Mouse (Mus musculus) macrophage (primary cell): ENCODE data around the gene Pik3r5. TPM values are rescaled to one million over a fixed set of nuclear protein-coding genes. Genes with fewer than 3 reads are reported as not detected.

Source experiments
- H3K27ac ChIP-seq: fragments of 350-480 bp; formaldehyde crosslinking; 2 replicates; pipeline ENCODE4 v1.9.0; 2021
- H3K36me3 ChIP-seq: fragments of 350-480 bp; formaldehyde crosslinking; 2 replicates; pipeline ENCODE4 v1.9.0; 2021; ENCODE audit errors: inconsistent target
- H3K4me3 ChIP-seq: fragments of 350-480 bp; formaldehyde crosslinking; 2 replicates; pipeline ENCODE4 v1.9.0; 2021; ENCODE audit errors: inconsistent target
- H3K79me2 ChIP-seq: fragments of 350-480 bp; formaldehyde crosslinking; 2 replicates; pipeline ENCODE4 v1.9.0; 2021; ENCODE audit errors: inconsistent target
- WGBS: methylation state at CpG from one replicate; pipeline ENCODE4 v1.1.7; 2026; ENCODE audit warnings: inconsistent platforms; ENCODE audit not compliant: missing documents; 5-methylcytosine and 5-hydroxymethylcytosine counted together
- polyA plus RNA-seq: library from polyadenylated mRNA; stranded (reverse); fragments of 250-400 nt; gene quantifications from 3 replicates; pipeline ENCODE4 v1.2.4, GENCODE M21; 2018; ENCODE audit warnings: inconsistent platforms

Pik3r5 gene
- polyA plus RNA-seq, 1 experiment from 2014 or later: 120 TPM

DNA sequence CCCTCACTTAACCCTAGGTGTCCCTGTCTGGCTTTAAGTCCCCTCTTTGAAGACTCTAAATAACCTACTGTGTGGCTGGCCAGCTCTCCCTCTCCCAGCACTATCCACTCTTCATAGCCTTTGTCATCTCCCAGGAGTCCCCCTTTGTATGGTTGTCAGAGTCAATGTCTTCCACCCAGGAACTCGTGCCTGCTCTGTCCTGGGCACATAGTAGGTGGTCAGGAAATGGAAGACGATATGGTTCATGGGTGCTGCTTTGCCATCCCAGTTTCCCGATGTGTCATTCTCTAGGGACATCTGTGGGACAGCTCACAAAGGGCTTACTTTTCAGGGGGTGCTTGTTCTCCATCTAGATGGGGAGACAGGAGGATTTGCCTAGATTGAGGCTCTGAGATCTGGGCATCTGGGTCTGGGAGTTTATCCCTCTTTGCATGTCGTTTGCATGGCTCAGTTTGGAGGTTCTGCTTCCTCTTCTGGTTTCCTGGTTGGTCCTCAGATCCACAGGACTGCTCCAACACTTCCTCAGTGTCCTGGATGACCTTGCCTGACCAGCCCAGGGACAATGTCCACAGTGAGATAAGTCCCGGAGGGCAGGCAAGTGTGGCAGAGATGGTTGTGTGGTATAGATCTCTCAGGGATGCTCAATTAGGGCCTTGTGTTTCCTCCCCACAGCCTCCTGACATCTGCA is 40.4 kb downstream of the Pik3r5 start:
- Histone ChIP-seq H3K79me2 (peaks cover 68% of the 10 kb centered on the region), H3K27ac (peak overlapping the region; percentile 76), H3K4me3 (no peak overlapping the region), H3K36me3 (peaks cover 34% of the 10 kb centered on the region)
- WGBS: 72% methylated on average over 5 of the region's 5 CpGs

DNA sequence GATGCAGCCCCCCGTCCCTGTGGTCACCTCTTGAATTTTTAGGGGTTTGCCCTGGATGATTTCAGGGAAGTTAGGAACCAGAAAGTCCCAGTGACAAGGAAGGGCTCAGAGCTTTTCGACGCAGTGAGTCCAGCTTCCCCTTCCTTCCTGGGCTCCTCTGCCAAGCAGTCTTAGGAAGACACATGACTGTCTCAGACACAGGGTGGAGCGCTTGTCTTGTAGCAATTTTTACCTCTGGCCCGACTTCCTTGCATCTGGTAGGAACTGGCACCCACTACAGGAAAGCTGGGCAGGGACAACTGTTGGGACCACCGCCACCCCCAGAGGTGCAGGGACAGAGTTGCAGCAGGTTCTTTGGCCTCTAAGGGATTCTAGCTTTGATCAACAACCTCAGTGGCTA is 42.7 kb downstream of the Pik3r5 start:
- Histone ChIP-seq H3K36me3 (peaks cover 46% of the 10 kb centered on the region), H3K27ac (peak overlapping the region; percentile 76)
- WGBS: 41% methylated on average over 6 of the region's 6 CpGs

DNA sequence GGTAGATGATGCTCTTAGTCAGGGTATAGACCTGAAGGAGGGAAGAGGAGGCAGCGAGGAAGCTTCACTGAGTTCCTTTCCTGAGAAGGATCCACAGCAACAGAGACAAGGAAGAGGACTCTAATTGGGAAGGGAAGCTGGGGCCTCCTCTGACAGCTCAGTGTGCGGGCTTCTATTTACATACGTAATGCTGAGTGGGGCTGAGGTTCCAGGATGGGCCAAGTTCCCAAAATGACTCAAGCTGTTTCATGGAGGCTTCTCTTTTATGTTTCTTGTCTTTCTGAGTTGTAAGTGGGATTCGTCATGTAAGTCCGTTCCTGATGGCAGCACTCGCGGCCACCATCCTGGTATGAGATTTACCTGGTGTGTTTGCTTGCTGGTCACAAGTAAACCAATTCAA is 43.8 kb downstream of the Pik3r5 start:
- WGBS: 86% methylated on average over 7 of the region's 7 CpGs
- H3K4me3 ChIP-seq: no peak overlapping the region
- peaks cover 51% of the 10 kb centered on the region for H3K36me3 ChIP-seq
- peaks cover 35% of the 10 kb centered on the region for H3K79me2 ChIP-seq
- H3K27ac ChIP-seq: peak overlapping the region; percentile 76

More for the DNA sequence above, 42.7 kb downstream of the Pik3r5 start:
- Histone ChIP-seq H3K79me2 (peaks cover 46% of the 10 kb centered on the region), H3K4me3 (no peak overlapping the region)

- H3K27ac ChIP-seq: no peak overlapping the region
- peaks cover 61% of the 10 kb centered on the region for H3K36me3 ChIP-seq
- WGBS: 94% methylated on average over 6 of the region's 6 CpGs
- H3K4me3 ChIP-seq: no peak overlapping the region
- H3K79me2 ChIP-seq: peaks cover 15% of the 10 kb centered on the region
These were observed 45.7 kb downstream of the Pik3r5 start for GRCm38 (mm10) chr11:68477661-68478060.

DNA sequence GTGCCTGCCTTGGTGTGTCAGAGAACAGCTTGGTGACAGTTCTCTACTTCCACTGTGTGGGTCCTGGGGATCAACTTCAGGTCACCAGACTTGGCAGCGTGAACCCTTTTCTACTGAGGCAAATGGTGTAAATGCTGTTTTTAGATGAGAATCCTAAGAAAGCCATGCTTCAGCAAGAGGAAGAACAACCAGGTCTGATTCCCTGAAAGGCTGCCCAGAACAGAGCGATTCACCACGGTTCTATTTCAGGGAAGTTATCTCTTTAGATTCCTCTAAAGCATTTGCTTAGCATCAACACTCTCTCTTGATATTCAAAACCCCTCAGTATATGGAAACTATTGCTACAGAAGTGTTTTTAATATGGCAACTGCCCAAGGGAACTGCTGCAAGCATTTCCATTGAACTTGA is 46.7 kb downstream of the Pik3r5 start:
- H3K36me3 ChIP-seq: peaks cover 61% of the 10 kb centered on the region
- no peak overlapping the region for H3K27ac ChIP-seq
- 83% methylated on average over 1 of the region's 3 CpGs for WGBS
- H3K4me3 ChIP-seq: no peak overlapping the region
- H3K79me2 ChIP-seq: peaks cover 6% of the 10 kb centered on the region

DNA sequence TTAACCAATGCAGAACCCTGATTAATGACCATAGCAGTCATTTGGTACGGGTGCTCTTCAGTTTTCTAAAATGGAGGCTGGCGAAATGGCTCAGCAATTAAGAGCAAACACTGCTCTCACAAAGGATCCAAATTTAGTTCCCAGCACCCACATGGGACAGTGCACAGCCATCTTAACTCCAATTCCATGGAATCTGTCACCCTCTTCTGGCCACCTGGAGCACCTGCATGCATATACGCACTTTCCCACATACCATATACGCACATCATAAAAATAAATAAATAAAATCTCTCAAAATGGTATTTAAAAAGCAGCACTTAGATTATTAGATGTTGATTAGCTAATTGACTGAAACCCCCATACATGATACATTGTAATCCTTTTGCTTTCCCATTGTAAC is 48.7 kb downstream of the Pik3r5 start:
- Histone ChIP-seq H3K27ac (no peak overlapping the region), H3K79me2 (no peaks in the 10 kb centered on the region; the same call in 1 of the 2 replicates), H3K36me3 (peaks cover 70% of the 10 kb centered on the region), H3K4me3 (no peak overlapping the region)
- WGBS: 100% methylated on average over 4 of the region's 4 CpGs

DNA sequence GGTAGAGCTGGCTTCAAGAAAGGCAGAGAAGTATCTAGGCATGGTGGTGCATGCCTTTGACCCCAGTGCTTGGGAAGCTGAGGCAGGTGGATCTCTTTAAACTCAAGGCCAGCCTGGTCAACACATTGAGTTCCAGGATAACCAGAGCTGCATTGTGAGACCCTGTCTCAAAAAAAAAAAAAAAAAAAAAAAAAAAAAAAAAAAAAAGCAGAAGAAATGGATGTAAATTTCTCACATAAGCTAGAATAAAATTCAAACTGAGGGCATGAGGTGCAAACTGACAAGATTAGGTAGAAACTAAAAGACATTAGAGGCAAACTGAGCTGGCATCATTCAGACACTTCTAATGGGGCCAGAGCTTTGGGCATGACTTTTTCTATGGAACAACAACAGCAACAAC is 50.1 kb downstream of the Pik3r5 start:
- Histone ChIP-seq H3K79me2 (no peaks in the 10 kb centered on the region; the same call in 1 of the 2 replicates), H3K4me3 (no peak overlapping the region), H3K27ac (no peak overlapping the region), H3K36me3 (peaks cover 74% of the 10 kb centered on the region)

GRCm38 (mm10) chr11:68483213-68483612 is 51.3 kb downstream of the Pik3r5 start:
- Histone ChIP-seq H3K79me2 (no peaks in the 10 kb centered on the region), H3K36me3 (peaks cover 75% of the 10 kb centered on the region), H3K4me3 (no peak overlapping the region), H3K27ac (peak overlapping the region; percentile 15)
- 22% methylated on average over 5 of the region's 6 CpGs for WGBS

DNA sequence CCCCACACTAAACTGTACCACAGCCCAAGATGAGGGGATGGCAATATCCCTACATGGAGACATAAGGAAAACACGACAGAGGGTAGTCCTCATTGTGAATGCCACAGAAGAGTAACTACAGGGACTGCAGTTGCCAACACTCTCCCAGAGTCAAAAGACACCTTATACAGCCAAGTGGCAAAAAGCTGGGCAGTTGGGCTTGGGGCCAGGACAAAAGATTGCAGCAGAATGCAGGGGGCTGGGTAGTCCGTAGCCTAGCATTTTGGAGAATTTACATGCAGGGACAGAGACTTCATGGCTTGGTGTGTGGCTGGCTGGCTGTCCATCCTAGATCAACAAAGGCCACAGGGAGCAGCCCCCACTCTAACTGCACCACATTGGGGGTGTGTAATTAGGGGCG is 52.5 kb downstream of the Pik3r5 start:
- H3K27ac ChIP-seq: no peak overlapping the region
- peaks cover 75% of the 10 kb centered on the region for H3K36me3 ChIP-seq
- WGBS: 96% methylated on average over 3 of the region's 3 CpGs
- no peak overlapping the region for H3K4me3 ChIP-seq
- no peaks in the 10 kb centered on the region for H3K79me2 ChIP-seq

GRCm38 (mm10) chr11:68485206-68485942 is 53.5 kb downstream of the Pik3r5 start:
- H3K36me3 ChIP-seq: peaks cover 75% of the 10 kb centered on the region
- H3K27ac ChIP-seq: no peak overlapping the region
- H3K79me2 ChIP-seq: no peaks in the 10 kb centered on the region
- WGBS: 41% methylated on average over 6 of the region's 8 CpGs
- H3K4me3 ChIP-seq: no peak overlapping the region

- 100% methylated on average over 3 of the region's 3 CpGs for WGBS
- Histone ChIP-seq H3K79me2 (no peaks in the 10 kb centered on the region), H3K27ac (no peak overlapping the region), H3K36me3 (peaks cover 75% of the 10 kb centered on the region), H3K4me3 (no peak overlapping the region)
These were observed 54.2 kb downstream of the Pik3r5 start for GRCm38 (mm10) chr11:68486093-68486492.

GRCm38 (mm10) chr11:68487720-68488119 is 55.8 kb downstream of the Pik3r5 start:
- H3K36me3 ChIP-seq: peaks cover 83% of the 10 kb centered on the region
- H3K4me3 ChIP-seq: no peak overlapping the region
- H3K27ac ChIP-seq: no peak overlapping the region
- 97% methylated on average over 10 of the region's 10 CpGs for WGBS
- no peaks in the 10 kb centered on the region for H3K79me2 ChIP-seq

DNA sequence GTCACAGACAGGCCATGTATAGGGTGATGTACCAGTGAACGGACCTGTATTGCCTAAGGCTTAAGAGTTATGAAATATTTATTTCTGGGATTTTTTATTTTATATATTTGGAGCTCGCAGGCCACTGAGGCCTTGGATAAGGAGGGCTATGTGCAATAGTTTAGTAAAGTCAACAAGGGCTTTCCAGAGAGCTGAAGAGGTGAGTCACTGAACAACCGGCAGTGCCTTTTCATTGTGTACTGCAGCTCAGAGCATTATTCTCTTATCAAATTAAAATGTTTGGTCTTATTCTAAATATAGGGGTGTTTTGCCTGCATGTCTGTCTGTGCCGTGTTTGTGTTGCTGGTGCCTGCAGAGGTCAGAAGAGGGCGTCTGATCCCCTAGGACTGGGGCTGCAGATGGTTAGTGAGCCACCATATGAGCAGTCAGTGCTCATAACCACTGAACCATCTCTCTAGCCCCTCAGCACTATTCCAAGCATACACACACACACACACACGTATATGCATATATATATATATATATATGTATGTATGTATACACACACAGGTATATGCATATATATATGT is 56.4 kb downstream of the Pik3r5 start:
- Histone ChIP-seq H3K79me2 (no peaks in the 10 kb centered on the region), H3K4me3 (no peak overlapping the region), H3K27ac (no peak overlapping the region), H3K36me3 (peaks cover 89% of the 10 kb centered on the region)
- WGBS: 93% methylated on average over 5 of the region's 6 CpGs

DNA sequence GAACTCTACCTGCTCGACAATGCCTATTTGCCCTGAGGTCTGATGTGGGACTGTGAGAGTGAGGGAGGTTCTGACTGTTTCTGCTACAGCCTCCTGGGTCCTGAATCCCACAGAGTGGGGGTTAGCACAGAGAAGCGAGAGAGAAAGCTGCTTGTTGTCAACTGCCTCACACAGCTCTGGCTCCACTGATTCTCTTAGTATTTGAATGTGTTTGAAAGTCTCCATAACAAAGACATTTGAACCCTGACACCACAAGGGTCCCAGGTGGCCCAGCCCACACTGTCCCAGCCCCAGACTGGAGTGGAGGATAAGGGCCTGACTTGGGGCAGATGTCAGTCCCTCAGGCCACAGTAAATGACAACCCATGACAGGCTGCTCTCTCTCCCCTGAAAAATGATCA is 57.3 kb downstream of the Pik3r5 start:
- Histone ChIP-seq H3K79me2 (no peaks in the 10 kb centered on the region), H3K27ac (no peak overlapping the region), H3K4me3 (no peak overlapping the region), H3K36me3 (peaks cover 93% of the 10 kb centered on the region)
- WGBS: 100% methylated on average over 2 of the region's 2 CpGs

- Histone ChIP-seq H3K36me3 (peaks cover 86% of the 10 kb centered on the region), H3K27ac (no peak overlapping the region), H3K79me2 (no peaks in the 10 kb centered on the region), H3K4me3 (no peak overlapping the region)
- 90% methylated on average over 11 of the region's 11 CpGs for WGBS
These were observed 60.7 kb downstream of the Pik3r5 start for GRCm38 (mm10) chr11:68492592-68492991.
